Mouse (Mus musculus) myocyte (in vitro differentiated cells): Measurements from ENCODE around the gene Fat2. TPM values are rescaled to one million over a fixed set of nuclear protein-coding genes. Genes with fewer than 3 reads are reported as not detected.

Experiments
- H3K27me3 ChIP-seq: one replicate; pipeline ENCODE4 v1.6.1; 2011; ENCODE audit not compliant: control insufficient read depth, insufficient read depth, insufficient read length
- H3K36me3 ChIP-seq: one replicate; pipeline ENCODE4 v1.6.1; 2011; ENCODE audit not compliant: control insufficient read depth, insufficient read depth
- H3K4me2 ChIP-seq: one replicate; pipeline ENCODE4 v1.6.1; 2011; ENCODE audit warnings: low read depth, control low read depth
- H3K4me3 ChIP-seq: one replicate; pipeline ENCODE4 v1.5.1; 2011; ENCODE audit warnings: mild to moderate bottlenecking, control low read depth, moderate library complexity
- H3K79me2 ChIP-seq: one replicate; pipeline ENCODE4 v1.6.1; 2011; ENCODE audit not compliant: control insufficient read depth, insufficient read depth
- H3ac ChIP-seq: one replicate; pipeline ENCODE4 v1.6.1; 2011; ENCODE audit not compliant: control insufficient read depth, insufficient read length
- CEBPB ChIP-seq: IDR thresholded peaks from 2 replicates; pipeline ENCODE4 v1.6.1; 2011; ENCODE audit warnings: mild to moderate bottlenecking, moderate library complexity; ENCODE audit not compliant: poor library complexity, insufficient read depth, severe bottlenecking
- E2F4 ChIP-seq: IDR thresholded peaks from one replicate; pipeline ENCODE4 v1.6.1; 2011; ENCODE audit warnings: mild to moderate bottlenecking, control low read depth, moderate library complexity; ENCODE audit not compliant: insufficient read depth
- MAX ChIP-seq: IDR thresholded peaks from one replicate; pipeline ENCODE4 v1.6.1; 2011; ENCODE audit warnings: low read depth, mild to moderate bottlenecking, control low read depth
- MYOD1 ChIP-seq, 3 experiments: IDR thresholded peaks; one replicate each; pipeline ENCODE4 v1.6.1; 2011; ENCODE audit warnings: control low read depth in 2 of 3, low read depth in 2 of 3, mild to moderate bottlenecking in 2 of 3, moderate library complexity in 1 of 3; ENCODE audit not compliant: insufficient read length in 2 of 3, control insufficient read depth in 1 of 3
- MYOG ChIP-seq, 3 experiments: IDR thresholded peaks; one replicate each; pipeline ENCODE4 v1.6.1; 2011; ENCODE audit warnings: control low read depth in 2 of 3, low read depth in 2 of 3, mild to moderate bottlenecking in 2 of 3; ENCODE audit not compliant: insufficient read length in 2 of 3, control insufficient read depth in 1 of 3, insufficient read depth in 1 of 3
- POLR2A ChIP-seq: IDR thresholded peaks from one replicate; pipeline ENCODE4 v1.6.1; 2011; ENCODE audit warnings: low read depth, mild to moderate bottlenecking, control low read depth, moderate library complexity; ENCODE audit not compliant: insufficient read length
- POLR2AphosphoS2 ChIP-seq: IDR thresholded peaks from one replicate; pipeline ENCODE4 v1.6.1; 2011; ENCODE audit warnings: low read depth, control low read depth; ENCODE audit not compliant: insufficient read length
- REST ChIP-seq: IDR thresholded peaks from one replicate; pipeline ENCODE4 v1.6.1; 2011; ENCODE audit warnings: mild to moderate bottlenecking, control low read depth, moderate library complexity; ENCODE audit not compliant: insufficient read depth, insufficient read length
- SRF ChIP-seq: IDR thresholded peaks from one replicate; pipeline ENCODE4 v1.6.1; 2011; ENCODE audit warnings: low read depth; ENCODE audit not compliant: control insufficient read depth, insufficient read length
- TCF12 ChIP-seq: IDR thresholded peaks from one replicate; pipeline ENCODE4 v1.6.1; 2011; ENCODE audit warnings: mild to moderate bottlenecking, control low read depth; ENCODE audit not compliant: poor library complexity, insufficient read depth, severe bottlenecking
- TCF3 ChIP-seq: IDR thresholded peaks from one replicate; pipeline ENCODE4 v1.6.1; 2011; ENCODE audit warnings: low read depth, control low read depth; ENCODE audit not compliant: insufficient read length
- USF1 ChIP-seq: IDR thresholded peaks from one replicate; pipeline ENCODE4 v1.6.1; 2011; ENCODE audit warnings: low read depth, mild to moderate bottlenecking, control low read depth, moderate library complexity
- polyA plus RNA-seq: library from polyadenylated mRNA; unstranded; fragments of >200 nt; fragmentation: generic; extraction: Trizol; gene quantifications from one replicate; pipeline ENCODE4 v1.2.1, GENCODE M21; 2012; ENCODE audit warnings: missing spikeins

Gene Fat2
- polyA plus RNA-seq, 1 experiment = 0.06 TPM

DNA sequence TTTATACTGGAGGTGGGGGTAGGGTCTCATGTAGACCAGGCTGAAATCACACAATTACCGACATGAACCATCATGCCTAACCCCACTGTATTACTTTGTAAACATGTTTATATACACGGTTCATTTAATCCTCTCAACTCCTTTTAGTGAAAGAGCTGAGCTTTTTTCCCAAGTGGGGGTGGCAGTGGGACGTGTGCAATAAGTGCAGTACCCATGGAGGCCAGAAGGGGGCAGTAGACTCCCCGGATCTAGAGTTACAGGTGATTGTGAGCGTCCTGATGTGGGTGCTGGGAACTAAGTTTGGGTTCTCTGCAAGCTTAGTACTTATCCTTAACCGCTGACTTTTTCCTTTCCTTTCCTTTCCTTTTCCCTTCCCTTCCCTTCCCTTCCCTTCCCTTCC is 37.5 kb upstream of the Fat2 start:
- no peak overlapping the region for H3K4me3 ChIP-seq
- TF ChIP-seq E2F4 = no peak
- TF ChIP-seq MYOG (IDR thresholded peaks at IDR 0.05; ENCODE audit: control insufficient read depth in 1 of 3, insufficient read depth in 1 of 3, insufficient read length in 2 of 3, low read depth in 2 of 3) = no peak
- no peak for TF ChIP-seq USF1
- TF ChIP-seq TCF12 = no peak
- TF ChIP-seq POLR2AphosphoS2 = no peak
- no peak for TF ChIP-seq POLR2A
- peaks cover 14% of the 10 kb centered on the region for H3K27me3 ChIP-seq
- no peak overlapping the region for H3K4me2 ChIP-seq
- H3ac ChIP-seq = no peak overlapping the region
- H3K36me3 ChIP-seq = no peaks in the 10 kb centered on the region
- no peaks in the 10 kb centered on the region for H3K79me2 ChIP-seq

DNA sequence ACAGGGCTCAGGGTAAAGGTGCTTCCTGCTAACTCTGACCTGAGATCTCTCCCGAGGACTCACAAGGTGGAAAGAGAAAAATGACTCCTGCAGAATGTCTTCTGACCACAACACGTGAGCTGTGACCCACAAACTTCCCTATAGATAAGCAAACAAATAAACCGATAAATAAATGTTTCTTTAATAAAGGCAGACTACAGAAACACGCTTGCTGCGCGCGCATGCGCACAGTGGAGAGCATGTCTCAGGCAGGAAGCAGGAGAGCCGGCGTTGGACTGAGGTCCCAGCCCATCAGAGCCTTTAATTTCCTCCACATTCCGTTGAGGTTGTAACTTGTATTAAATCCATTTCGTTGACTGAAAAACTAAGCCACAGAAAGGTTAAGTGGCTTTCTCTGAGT is 37.0 kb upstream of the Fat2 start:
- TF ChIP-seq CEBPB (no peak), POLR2A (no peak), SRF (no peak), MAX (no peak), MYOG (IDR thresholded peaks at IDR 0.05; ENCODE audit: control insufficient read depth in 1 of 3, insufficient read depth in 1 of 3, insufficient read length in 2 of 3, low read depth in 2 of 3) (no peak), REST (no peak), USF1 (no peak), TCF3 (no peak), POLR2AphosphoS2 (no peak), MYOD1 (IDR thresholded peaks at IDR 0.05; ENCODE audit: control insufficient read depth in 1 of 3, insufficient read length in 2 of 3, low read depth in 2 of 3) (no peak), E2F4 (no peak), TCF12 (no peak)
- H3K36me3 ChIP-seq = no peaks in the 10 kb centered on the region

DNA sequence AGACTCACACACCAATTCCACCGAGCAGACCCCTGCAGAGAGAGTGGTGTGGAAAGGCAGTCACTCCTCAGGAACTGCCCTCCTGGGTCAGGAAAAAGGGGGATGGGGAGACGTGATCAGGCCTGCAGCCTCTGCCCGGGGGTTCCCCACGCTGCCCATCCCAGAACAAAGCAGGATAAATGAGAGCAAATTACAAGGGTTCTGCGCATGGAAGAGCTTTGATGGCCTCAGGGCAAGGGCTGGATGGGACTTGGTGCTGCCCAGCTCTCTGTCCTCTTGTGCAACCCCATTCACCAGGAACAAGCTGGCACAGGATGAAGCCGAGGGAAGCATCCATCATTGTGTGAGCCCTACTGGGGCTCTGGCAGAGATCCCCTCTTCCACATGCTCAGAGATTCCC is 35.6 kb upstream of the Fat2 start:
- no peaks in the 10 kb centered on the region for H3K36me3 ChIP-seq

More for the DNA sequence above, 37.0 kb upstream of the Fat2 start:
- Histone ChIP-seq H3K27me3 (peaks cover 14% of the 10 kb centered on the region), H3K4me2 (no peak overlapping the region), H3ac (no peak overlapping the region), H3K79me2 (no peaks in the 10 kb centered on the region), H3K4me3 (no peak overlapping the region)

DNA sequence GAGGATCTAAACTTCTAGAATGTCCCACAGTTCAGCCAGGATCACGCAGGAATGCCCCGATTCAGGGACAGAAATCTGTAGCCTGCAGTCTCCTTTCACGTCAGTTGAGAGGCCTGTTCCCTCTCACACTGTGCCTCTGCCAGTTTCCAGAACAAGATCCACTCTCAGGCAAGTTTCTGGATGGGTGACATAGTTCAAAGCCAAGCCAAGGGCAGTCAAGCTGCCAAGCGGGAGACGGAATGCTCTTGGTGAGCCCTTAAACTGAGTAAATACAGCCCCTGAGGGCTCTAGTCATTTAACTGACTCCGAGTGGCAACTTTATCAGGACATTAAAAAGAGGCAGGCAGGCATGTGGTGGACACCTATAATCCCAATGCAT is 32.7 kb upstream of the Fat2 start:
- Histone ChIP-seq H3ac (no peak overlapping the region), H3K4me2 (no peak overlapping the region), H3K27me3 (peaks cover 39% of the 10 kb centered on the region), H3K36me3 (no peaks in the 10 kb centered on the region), H3K79me2 (no peaks in the 10 kb centered on the region), H3K4me3 (no peak overlapping the region)
- TF ChIP-seq MYOD1 (IDR thresholded peaks at IDR 0.05; ENCODE audit: control insufficient read depth in 1 of 3, insufficient read length in 2 of 3, low read depth in 2 of 3) (no peak), TCF3 (no peak)

More for the DNA sequence above, 35.6 kb upstream of the Fat2 start:
- H3K4me2 ChIP-seq = no peak overlapping the region
- TF ChIP-seq TCF12 (no peak), CEBPB (no peak), SRF (no peak), POLR2AphosphoS2 (no peak), REST (no peak), MYOD1 (IDR thresholded peaks at IDR 0.05; ENCODE audit: control insufficient read depth in 1 of 3, insufficient read length in 2 of 3, low read depth in 2 of 3) (no peak), E2F4 (no peak), MAX (no peak), POLR2A (no peak), TCF3 (no peak), MYOG (IDR thresholded peaks at IDR 0.05; ENCODE audit: control insufficient read depth in 1 of 3, insufficient read depth in 1 of 3, insufficient read length in 2 of 3, low read depth in 2 of 3) (no peak), USF1 (no peak)
- no peak overlapping the region for H3ac ChIP-seq
- H3K79me2 ChIP-seq = no peaks in the 10 kb centered on the region
- H3K4me3 ChIP-seq = no peak overlapping the region
- peaks cover 18% of the 10 kb centered on the region for H3K27me3 ChIP-seq

DNA sequence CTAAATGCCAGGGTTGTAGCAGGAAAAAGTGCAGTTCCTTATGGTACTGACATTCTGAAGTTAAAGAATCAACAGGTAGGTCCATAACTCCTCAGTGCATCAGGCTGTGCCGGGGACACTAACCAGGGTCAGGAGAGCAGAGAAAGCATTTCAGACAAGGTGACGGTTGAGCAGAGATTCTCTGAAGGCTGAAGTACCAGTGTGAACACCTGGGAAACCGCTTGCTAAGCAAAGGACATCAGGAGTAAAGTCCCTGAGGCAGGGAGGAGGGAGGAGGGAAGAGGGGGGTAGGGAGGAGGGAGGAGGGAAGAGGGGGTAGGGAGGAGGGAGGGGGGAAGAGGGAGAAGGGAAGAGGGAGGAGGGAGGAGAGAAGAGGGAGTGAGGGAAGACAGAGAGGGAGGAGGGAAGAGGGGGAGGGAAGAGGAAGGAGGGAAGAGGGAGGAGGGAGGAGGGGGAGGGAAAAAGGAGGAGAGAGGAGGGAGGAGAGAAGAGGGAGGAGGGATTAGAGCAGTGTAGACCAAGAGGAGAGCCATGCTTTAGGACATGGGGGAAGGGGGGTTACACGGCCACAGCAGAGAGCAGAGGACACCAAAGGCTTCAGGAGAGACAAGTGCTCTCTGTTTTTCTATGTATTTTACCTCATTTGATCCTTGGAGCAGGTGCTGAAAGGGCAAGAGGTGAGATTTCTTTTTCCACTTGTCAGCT is 32.2 kb upstream of the Fat2 start:
- peaks cover 39% of the 10 kb centered on the region for H3K27me3 ChIP-seq
- no peaks in the 10 kb centered on the region for H3K79me2 ChIP-seq
- H3K36me3 ChIP-seq = no peaks in the 10 kb centered on the region
- no peak overlapping the region for H3ac ChIP-seq
- TF ChIP-seq SRF = no peak
- no peak for TF ChIP-seq POLR2AphosphoS2
- TF ChIP-seq TCF3 = no peak
- TF ChIP-seq E2F4 = no peak
- TF ChIP-seq TCF12 = no peak
- no peak for TF ChIP-seq USF1
- TF ChIP-seq REST = no peak
- TF ChIP-seq MAX = no peak
- TF ChIP-seq POLR2A = no peak
- no peak for TF ChIP-seq MYOD1 (IDR thresholded peaks at IDR 0.05; ENCODE audit: control insufficient read depth in 1 of 3, insufficient read length in 2 of 3, low read depth in 2 of 3)
- TF ChIP-seq CEBPB = no peak
- no peak for TF ChIP-seq MYOG (IDR thresholded peaks at IDR 0.05; ENCODE audit: control insufficient read depth in 1 of 3, insufficient read depth in 1 of 3, insufficient read length in 2 of 3, low read depth in 2 of 3)
- no peak overlapping the region for H3K4me3 ChIP-seq
- no peak overlapping the region for H3K4me2 ChIP-seq
